Mouse (Mus musculus) C2C12 (cell line): ENCODE measurements at regions not wholly inside any gene's neighbourhood (a gene's known extent, or its start where the extent isn't known, plus 50 kb on each side); places are given as distances from the start of the nearest gene placed in this dataset.

Source experiments
- CEBPB ChIP-seq: IDR thresholded peaks from one replicate; pipeline ENCODE4 v1.6.1; 2011; ENCODE audit warnings: low read depth, mild to moderate bottlenecking, control low read depth, moderate library complexity
- CTCF ChIP-seq: IDR thresholded peaks from one replicate; pipeline ENCODE4 v1.5.1; 2011; ENCODE audit not compliant: control insufficient read depth, insufficient read depth, insufficient read length
- FOSL1 ChIP-seq: IDR thresholded peaks from one replicate; pipeline ENCODE4 v1.8.0; 2011; ENCODE audit warnings: mild to moderate bottlenecking, low read length; ENCODE audit not compliant: poor library complexity, insufficient read depth, severe bottlenecking
- MAX ChIP-seq: IDR thresholded peaks from one replicate; pipeline ENCODE4 v1.6.1; 2011; ENCODE audit warnings: mild to moderate bottlenecking, control low read depth
- MYOG ChIP-seq: IDR thresholded peaks from one replicate; pipeline ENCODE4 v1.6.1; 2011; ENCODE audit not compliant: control insufficient read depth, insufficient read length; ENCODE audit errors: extremely low read depth
- USF1 ChIP-seq: IDR thresholded peaks from one replicate; pipeline ENCODE4 v1.6.1; 2011; ENCODE audit warnings: low read depth, mild to moderate bottlenecking, control low read depth, moderate library complexity

- TF ChIP-seq CTCF (no peak), MAX (no peak), MYOG (no peak), FOSL1 (no peak), CEBPB (no peak), USF1 (no peak)
Observed at GRCm38 (mm10) chr10:32952494-32952893, 62.2 kb upstream of the Nkain2 start.
